Mouse (Mus musculus) lung, embryonic 15.5 days (tissue): Measurements from ENCODE around the gene Sh3bgr. TPM values are rescaled to one million over a fixed set of nuclear protein-coding genes. Genes with fewer than 3 reads are reported as not detected.

Experiments
- ATAC-seq: fragments of 200-750 bp; cut with Nextera tagmentation; 2 replicates; pipeline ENCODE4 v1.8.0; 2017; ENCODE audit warnings: moderate number of reproducible peaks, borderline replicate concordance; ENCODE audit not compliant: low FRiP score, low TSS enrichment; ENCODE audit errors: extremely low read depth
- H3K27ac ChIP-seq: fragments of 300-500 bp; sonication (generic); 2 replicates; pipeline ENCODE4 v1.5.1; 2015; ENCODE audit warnings: moderate library complexity, mild to moderate bottlenecking, inconsistent platforms
- H3K27me3 ChIP-seq: fragments of 300-500 bp; sonication (generic); 2 replicates; pipeline ENCODE4 v1.6.1; 2015; ENCODE audit warnings: inconsistent platforms
- H3K36me3 ChIP-seq: fragments of 300-500 bp; sonication (generic); 2 replicates; pipeline ENCODE4 v1.6.1; 2015; ENCODE audit warnings: inconsistent platforms
- H3K4me1 ChIP-seq: fragments of 300-500 bp; sonication (generic); 2 replicates; pipeline ENCODE4 v1.6.1; 2015; ENCODE audit warnings: inconsistent platforms
- H3K4me2 ChIP-seq: fragments of 300-500 bp; sonication (generic); 2 replicates; pipeline ENCODE4 v1.6.1; 2015; ENCODE audit warnings: inconsistent platforms, mild to moderate bottlenecking, moderate library complexity
- H3K4me3 ChIP-seq: fragments of 300-500 bp; sonication (generic); 2 replicates; pipeline ENCODE4 v1.5.1; 2015; ENCODE audit warnings: mild to moderate bottlenecking, inconsistent platforms
- H3K9ac ChIP-seq: fragments of 300-500 bp; sonication (generic); 2 replicates; pipeline ENCODE4 v1.6.1; 2015; ENCODE audit warnings: inconsistent platforms
- H3K9me3 ChIP-seq: fragments of 300-500 bp; sonication (generic); 2 replicates; pipeline ENCODE4 v1.6.1; 2016; ENCODE audit warnings: inconsistent platforms
- WGBS: fragments of 180-500 bp; shearing (Covaris S2); methylation state at CpG from one replicate; pipeline ENCODE4 v1.1.7; 2015; 5-methylcytosine and 5-hydroxymethylcytosine counted together
- polyA plus RNA-seq: library from polyadenylated mRNA; unstranded; fragments of >200 nt; fragmentation: Nextera tagmentation; extraction: Ambion mirVana; gene quantifications from 2 replicates; pipeline ENCODE4 v1.2.1, GENCODE M21; 2015

The Sh3bgr gene
- polyA plus RNA-seq, 1 experiment from 2014 or later: 16.1 TPM

DNA sequence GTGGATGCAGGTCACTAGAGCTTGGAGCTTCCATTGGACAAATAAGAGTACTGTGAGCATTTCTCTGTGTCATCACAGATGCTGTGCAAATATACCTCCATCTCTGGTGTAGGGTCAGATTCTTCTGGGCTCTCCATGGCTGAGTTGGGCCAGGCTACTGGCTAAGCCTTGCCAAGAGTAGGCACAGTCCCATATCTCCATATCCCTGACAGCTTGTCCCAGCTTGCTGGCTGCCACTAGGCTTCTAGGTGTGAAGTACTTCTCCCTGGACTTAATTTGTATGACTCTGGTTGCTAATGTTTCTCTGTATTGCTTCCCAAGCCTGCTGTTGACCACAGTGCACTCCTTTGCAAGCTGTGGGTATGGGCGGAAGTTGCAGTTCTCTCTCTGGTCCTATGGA, 51.9 kb downstream of the Sh3bgr start:
- no peaks in the 10 kb centered on the region for H3K4me1 ChIP-seq
- WGBS: 84% methylated on average over 1 of the region's 1 CpGs

DNA sequence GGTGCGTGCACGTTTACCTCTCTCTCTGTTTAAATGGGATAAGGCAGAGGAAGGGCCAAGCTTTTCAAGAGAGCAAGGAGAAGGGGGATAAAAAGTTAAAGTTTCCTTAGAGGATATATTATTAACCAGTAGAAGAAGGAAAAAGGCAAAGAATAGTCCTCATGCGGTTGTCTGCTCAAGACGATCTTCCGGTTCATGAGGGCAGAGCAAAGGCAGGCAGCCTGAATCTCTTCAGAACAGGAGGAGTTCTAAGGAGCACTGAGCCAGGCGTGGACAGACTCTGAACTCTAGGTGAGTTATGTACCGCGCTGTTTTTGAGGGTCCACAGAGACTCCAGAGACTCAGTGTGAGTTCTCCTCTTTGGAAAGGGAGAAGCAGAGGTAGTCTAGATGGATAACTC, 58.2 kb downstream of the Sh3bgr start:
- Histone ChIP-seq H3K27ac (no peak overlapping the region), H3K4me1 (no peaks in the 10 kb centered on the region), H3K27me3 (no peaks in the 10 kb centered on the region), H3K9ac (no peak overlapping the region), H3K9me3 (no peaks in the 10 kb centered on the region), H3K4me3 (no peak overlapping the region), H3K4me2 (no peak overlapping the region), H3K36me3 (no peaks in the 10 kb centered on the region)
- ATAC-seq: no peak
- WGBS: 81% methylated on average over 8 of the region's 8 CpGs

More for the DNA sequence above, 51.9 kb downstream of the Sh3bgr start:
- H3K27me3 ChIP-seq: no peaks in the 10 kb centered on the region
- H3K9me3 ChIP-seq: no peaks in the 10 kb centered on the region
- H3K4me2 ChIP-seq: no peak overlapping the region
- no peak overlapping the region for H3K4me3 ChIP-seq
- no peak for ATAC-seq
- no peak overlapping the region for H3K9ac ChIP-seq
- no peaks in the 10 kb centered on the region for H3K36me3 ChIP-seq
- H3K27ac ChIP-seq: no peak overlapping the region

DNA sequence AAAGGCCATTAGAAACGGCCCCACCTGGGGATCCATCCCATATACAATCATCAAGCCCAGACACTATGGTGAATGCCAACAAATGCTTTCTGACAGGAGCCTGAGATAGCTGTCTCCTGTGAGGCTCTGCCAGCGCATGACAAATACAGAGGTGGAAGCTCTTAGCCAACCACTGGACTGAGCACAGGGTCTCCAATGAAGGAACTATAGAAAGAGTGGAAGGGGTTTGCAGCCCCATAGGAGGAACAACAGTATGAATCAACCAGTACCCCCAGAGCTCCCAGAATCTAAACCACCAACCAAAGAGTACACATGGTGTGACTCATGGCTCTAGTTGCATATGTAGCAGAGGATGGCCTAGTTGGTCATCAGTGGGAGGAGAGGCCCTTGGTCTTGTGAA, 71.5 kb downstream of the Sh3bgr start:
- 74% methylated on average over 2 of the region's 2 CpGs for WGBS
- H3K4me2 ChIP-seq: no peak overlapping the region

DNA sequence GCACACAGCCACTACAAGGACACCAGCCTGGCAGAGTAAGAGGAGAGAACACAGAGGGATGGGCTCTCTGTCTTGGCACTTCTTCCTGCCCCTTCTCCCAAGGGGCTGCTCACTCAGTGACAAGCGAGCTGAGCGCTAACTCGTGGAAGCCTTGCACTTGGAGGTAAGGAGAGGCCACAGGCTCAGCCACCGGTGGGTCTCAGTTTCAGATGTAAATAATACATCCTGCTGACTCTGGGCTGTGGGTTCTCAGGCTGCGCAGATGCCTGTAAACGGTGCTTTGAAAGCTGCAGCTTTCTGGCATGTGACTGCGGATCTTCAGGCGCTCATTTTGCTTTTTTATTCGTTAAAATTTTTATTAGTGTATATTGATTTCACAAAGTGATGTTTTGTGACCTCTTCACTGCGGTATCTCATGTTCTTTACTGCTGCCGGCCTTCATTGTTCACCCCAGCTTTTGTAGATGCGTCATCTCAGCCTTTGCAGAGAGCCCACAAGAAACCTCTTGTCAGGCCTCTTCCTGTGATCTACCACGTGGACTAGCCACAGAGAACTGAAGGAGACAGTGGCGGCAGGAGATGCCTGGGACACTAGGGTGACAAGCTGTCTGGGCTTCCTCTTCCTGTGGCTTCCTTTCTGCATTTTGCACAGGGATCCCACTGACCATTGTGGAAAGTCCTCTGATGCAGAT, 72.8 kb downstream of the Sh3bgr start:
- Histone ChIP-seq H3K4me1 (no peaks in the 10 kb centered on the region), H3K36me3 (no peaks in the 10 kb centered on the region), H3K27ac (no peak overlapping the region), H3K9me3 (no peaks in the 10 kb centered on the region), H3K9ac (no peak overlapping the region), H3K4me3 (no peak overlapping the region), H3K27me3 (no peaks in the 10 kb centered on the region; the same call in 1 of the 2 replicates), H3K4me2 (no peak overlapping the region)
- no peak for ATAC-seq
- WGBS: 49% methylated on average over 14 of the region's 14 CpGs

More for the DNA sequence above, 71.5 kb downstream of the Sh3bgr start:
- H3K27me3 ChIP-seq: no peaks in the 10 kb centered on the region
- no peaks in the 10 kb centered on the region for H3K36me3 ChIP-seq
- H3K27ac ChIP-seq: no peak overlapping the region
- H3K4me3 ChIP-seq: no peak overlapping the region
- no peak overlapping the region for H3K9ac ChIP-seq
- H3K9me3 ChIP-seq: no peaks in the 10 kb centered on the region
- H3K4me1 ChIP-seq: no peaks in the 10 kb centered on the region
- ATAC-seq: no peak

DNA sequence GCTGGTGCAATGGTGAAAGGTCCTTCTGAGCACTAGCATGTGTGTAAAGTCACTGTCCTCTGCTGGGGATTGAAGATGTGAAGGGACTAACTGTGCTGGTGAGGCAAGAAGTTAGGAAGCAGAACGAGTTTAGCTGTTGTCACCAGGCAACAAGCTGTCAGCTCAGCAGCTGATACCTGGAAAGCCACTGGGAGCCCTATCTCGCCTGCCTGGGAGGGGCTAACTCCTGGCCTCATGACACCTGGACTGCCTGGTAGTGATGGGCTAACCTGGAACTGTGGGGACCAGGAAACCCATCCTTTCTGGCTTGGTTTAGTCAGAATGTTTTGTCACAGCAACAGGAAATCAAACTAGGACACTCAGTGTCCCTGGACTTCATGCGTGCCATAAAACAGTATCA, 76.3 kb downstream of the Sh3bgr start:
- Histone ChIP-seq H3K4me3 (no peak overlapping the region), H3K27me3 (peaks cover 31% of the 10 kb centered on the region), H3K27ac (no peak overlapping the region), H3K9ac (no peak overlapping the region), H3K4me2 (no peak overlapping the region), H3K36me3 (no peaks in the 10 kb centered on the region), H3K9me3 (no peaks in the 10 kb centered on the region), H3K4me1 (peaks cover 7% of the 10 kb centered on the region)
- WGBS: 62% methylated on average over 3 of the region's 3 CpGs
- no peak for ATAC-seq

Other genes with a start within 250 kb of the Sh3bgr start
- 88.5 and 95.9 TPM in 2 replicates for gene Psmg1, start 209.5 kb upstream of the Sh3bgr start, polyA plus RNA-seq
- gene Brwd1, start 117.9 kb upstream of the Sh3bgr start, polyA plus RNA-seq: 80.4 and 81.5 TPM in 2 replicates
- gene Hmgn1, start 72.7 kb upstream of the Sh3bgr start, polyA plus RNA-seq: 613 and 648 TPM in 2 replicates
- gene Wrb, start 55.0 kb upstream of the Sh3bgr start, polyA plus RNA-seq: 49.0 and 49.5 TPM in 2 replicates
- 0.96 and 1.2 TPM in 2 replicates for gene Lca5l, start 8.2 kb upstream of the Sh3bgr start, polyA plus RNA-seq
- 3.3 TPM in 2 replicates for gene B3galt5, start 35.4 kb downstream of the Sh3bgr start, polyA plus RNA-seq
- gene Itgb2l, start 243.2 kb downstream of the Sh3bgr start, polyA plus RNA-seq: 0.11 and 0.22 TPM in 2 replicates